Mouse (Mus musculus): ENCODE measurements around the gene Srd5a2. TPM values are rescaled to one million over a fixed set of nuclear protein-coding genes. Genes with fewer than 3 reads are reported as not detected.
A peak's percentile ranks its signal among the peaks of the same experiment; 100 is the strongest.
"Not testable (repeated sequence)": the region's sequence is repeated elsewhere in the genome, so short reads cannot be mapped to it uniquely, and the experiment has no call there.

The Srd5a2 gene
- total RNA-seq (2022): under 1 TPM in 2 of 4 experiments, not detected in 2; 0.74 to 0.79 TPM

- no peak for DNase-seq (ENCODE audit: low spot score in 2 of 2)
These were observed at the start of gene Srd5a2 for GRCm38 (mm10) chr17:74047210-74048082. Gene Srd5a2, minus strand, starts transcription at chr17:74047916.

GRCm38 (mm10) chr17:74088886-74089678 lies 41.4 kb upstream of the Srd5a2 start:
- no peak for DNase-seq (ENCODE audit: low spot score in 2 of 2)

DNA sequence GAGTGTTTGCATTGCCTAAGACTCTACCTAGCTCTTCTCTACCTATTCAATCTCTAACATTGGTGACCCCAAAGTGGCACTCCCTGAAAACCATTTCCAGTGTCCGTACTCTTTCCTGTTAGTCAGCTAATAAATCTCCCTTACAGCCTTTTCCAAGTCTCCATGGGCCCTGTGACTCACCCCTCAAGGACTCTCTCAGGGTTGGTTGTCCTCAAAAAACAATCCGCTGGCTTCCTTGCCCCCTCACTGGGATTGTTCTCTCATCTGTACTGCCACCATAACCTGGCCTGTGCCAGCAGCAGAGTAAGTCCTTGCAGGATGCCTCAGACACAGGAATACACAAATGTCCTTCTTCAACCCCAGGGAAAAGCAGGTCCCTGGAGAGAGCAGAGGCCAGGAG lies 40.3 kb upstream of the Srd5a2 start:
- DNase-seq (ENCODE audit: low spot score in 2 of 2): no peak

- no peak for DNase-seq (ENCODE audit: low spot score in 2 of 2)
These were observed 35.7 kb upstream of the Srd5a2 start for GRCm38 (mm10) chr17:74083370-74083769.

DNA sequence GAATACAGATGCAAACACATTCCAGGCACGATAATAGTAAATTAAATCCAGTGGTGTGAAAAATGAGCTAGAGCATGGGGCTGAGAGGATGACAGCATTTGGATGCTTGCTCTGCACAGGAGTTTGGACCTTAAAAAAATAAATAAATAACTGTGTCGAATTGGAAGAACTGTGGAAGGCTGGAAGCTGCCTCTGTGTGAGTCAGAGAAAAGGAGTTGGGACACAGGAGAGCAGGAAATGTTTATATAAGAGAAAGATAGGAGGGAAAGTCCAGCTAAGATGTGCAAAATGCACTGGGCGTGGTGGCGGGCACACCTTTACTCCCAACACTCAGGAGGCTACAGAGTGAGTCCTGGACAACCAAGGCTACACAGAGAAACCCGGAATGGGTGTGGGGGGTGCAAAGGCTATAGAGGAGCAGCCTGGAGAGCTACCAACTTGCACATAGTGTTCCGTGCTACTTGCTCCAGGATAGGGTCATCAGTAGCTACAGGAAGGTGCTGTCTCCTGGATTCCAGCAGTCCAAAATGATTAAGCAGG lies 32.4 kb upstream of the Srd5a2 start:
- no peak for DNase-seq (ENCODE audit: low spot score in 2 of 2)

GRCm38 (mm10) chr17:74078776-74079495 lies 31.2 kb upstream of the Srd5a2 start:
- DNase-seq (ENCODE audit: low spot score in 2 of 2): no peak

- not testable (repeated sequence) for DNase-seq (ENCODE audit: low spot score in 2 of 2)
These were observed 25.4 kb upstream of the Srd5a2 start for GRCm38 (mm10) chr17:74073067-74073466.

DNA sequence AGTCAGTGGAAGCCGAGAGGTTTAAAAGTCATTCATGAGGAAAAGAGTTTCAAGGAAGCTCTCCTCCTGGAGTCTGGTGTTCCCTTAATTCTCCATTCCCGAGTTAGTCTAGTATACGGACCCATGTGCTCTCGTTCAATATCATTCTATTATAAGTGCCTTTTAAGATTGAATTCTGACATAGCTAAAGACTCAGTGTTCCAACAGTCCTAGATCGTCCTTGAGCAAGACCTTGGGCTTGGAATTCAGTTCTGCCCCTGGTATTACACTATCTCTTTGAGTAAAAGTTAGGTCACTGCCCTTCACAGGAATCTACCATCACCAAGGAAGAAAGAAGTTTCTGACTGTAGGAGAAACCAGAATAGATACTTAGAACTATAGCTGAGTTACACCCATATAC lies 15.0 kb upstream of the Srd5a2 start:
- not testable (repeated sequence) for DNase-seq (ENCODE audit: low spot score in 2 of 2)

DNA sequence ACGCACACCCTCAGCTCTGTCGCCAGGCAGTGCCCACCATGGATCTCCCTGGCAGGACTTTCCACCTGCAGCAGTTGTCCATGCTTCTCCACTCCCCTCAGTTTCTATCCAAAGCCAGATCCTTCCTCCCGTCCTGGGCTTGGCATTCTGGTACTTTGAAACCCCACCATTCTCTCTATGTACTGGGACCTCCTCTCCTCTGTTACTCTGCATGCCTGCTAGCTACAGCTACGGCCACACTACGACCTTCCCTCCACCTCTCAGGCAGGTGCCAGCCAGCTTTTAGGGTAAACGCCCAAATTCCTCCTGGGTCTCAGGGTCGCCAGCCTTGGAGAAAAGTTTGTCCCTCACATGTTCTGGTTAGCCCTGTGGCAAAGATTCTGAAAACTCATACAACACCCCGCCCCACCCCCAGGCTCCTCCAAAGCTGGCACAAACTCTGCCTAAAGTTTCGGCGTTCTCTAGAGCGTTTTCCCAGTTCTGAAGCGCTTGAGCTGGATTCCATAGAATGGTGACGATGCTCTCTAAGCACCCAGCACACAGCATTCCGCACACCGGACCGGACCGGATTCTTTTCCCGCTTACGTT lies 607 bp upstream of the Srd5a2 start:
- no peak for DNase-seq (ENCODE audit: low spot score in 2 of 2)

GRCm38 (mm10) chr17:74043754-74044153 lies 4.0 kb downstream of the Srd5a2 start:
- no peak for DNase-seq (ENCODE audit: low spot score in 2 of 2)

DNA sequence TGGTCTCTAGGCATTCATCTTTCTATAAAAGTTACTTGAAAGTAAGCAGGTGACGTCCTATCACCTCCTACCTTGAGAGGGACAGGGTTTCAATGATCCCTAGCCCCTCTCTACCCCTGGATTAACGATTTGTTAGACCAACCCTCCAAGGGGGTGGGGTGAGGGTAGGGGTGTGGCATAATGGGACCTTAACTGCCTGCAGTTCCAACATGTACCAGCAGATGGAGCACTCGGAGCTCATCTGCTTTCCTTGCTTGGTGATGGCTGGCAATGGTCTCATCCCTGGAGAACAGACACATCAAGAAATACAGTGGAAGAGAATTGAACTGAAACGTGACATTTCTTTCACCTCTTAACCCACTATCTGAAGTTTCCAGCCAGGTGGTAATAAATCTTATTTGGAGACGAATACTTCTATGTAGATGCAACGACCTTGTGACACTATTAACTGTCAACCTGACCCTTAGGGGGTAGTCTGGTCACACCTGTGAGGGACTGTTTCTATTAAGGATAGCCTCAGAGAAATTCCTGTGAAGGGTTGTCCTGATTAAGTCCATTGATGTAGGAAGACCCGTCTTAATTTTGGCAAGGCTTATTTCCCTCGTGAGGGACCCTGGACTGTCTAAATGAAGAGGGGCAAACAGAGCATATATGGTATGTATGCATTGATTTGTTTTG lies 27.1 kb downstream of the Srd5a2 start:
- DNase-seq (ENCODE audit: low spot score in 2 of 2): peak; percentile 39 to 71

GRCm38 (mm10) chr17:74018281-74018680 lies 29.4 kb downstream of the Srd5a2 start:
- no peak for DNase-seq (ENCODE audit: low spot score in 2 of 2)

- DNase-seq (ENCODE audit: low spot score in 2 of 2): no peak
These were observed 30.1 kb downstream of the Srd5a2 start for GRCm38 (mm10) chr17:74017649-74018048.

DNA sequence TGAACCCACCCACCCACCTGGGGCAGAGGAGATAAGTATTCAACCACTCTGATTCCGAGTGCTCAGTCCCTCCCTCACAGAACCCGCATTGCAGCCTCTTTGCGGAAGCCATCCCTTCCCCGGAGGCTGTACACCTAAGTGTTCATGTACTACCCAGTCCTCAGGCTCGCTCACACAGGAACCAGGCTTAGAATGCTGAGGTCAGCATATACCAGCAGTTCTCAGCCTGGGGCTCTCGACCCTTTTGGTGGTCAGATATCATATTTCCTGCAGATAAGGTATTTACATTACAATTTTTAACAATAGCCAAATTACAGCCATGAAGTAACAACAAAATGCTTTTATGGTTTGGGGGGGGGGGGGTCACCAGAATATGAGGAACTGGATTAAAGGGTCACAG lies 32.6 kb downstream of the Srd5a2 start:
- no peak for DNase-seq (ENCODE audit: low spot score in 2 of 2)

GRCm38 (mm10) chr17:74008680-74009079 lies 39.0 kb downstream of the Srd5a2 start:
- no peak for DNase-seq (ENCODE audit: low spot score in 2 of 2)

GRCm38 (mm10) chr17:74007001-74007400 lies 40.7 kb downstream of the Srd5a2 start:
- DNase-seq (ENCODE audit: low spot score in 2 of 2): no peak

GRCm38 (mm10) chr17:74002396-74002795 lies 45.3 kb downstream of the Srd5a2 start:
- no peak for DNase-seq (ENCODE audit: low spot score in 2 of 2)

- DNase-seq (ENCODE audit: low spot score in 2 of 2): no peak
These were observed 51.6 kb downstream of the Srd5a2 start for GRCm38 (mm10) chr17:73995907-73996645.

DNA sequence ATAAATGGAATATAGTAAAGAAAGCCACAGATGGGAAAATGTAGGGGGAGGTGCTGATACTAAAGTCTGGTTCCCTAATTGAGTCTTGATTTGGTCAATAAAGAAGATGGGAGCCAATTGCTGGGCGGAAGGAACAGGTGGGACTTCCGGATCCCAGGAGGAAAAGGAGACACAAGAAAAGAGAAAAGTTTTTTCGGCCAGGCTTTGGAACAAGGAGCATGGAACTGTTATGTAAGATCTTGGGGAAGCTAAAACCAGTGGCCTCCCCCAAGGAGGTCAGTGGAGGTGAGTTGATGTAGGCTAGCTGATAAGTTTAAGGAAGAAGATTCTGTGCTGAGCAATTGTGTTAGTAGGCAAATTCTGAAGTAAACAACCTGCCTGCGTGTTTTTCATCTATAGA lies 56.5 kb downstream of the Srd5a2 start:
- DNase-seq (ENCODE audit: low spot score in 2 of 2): no peak

DNA sequence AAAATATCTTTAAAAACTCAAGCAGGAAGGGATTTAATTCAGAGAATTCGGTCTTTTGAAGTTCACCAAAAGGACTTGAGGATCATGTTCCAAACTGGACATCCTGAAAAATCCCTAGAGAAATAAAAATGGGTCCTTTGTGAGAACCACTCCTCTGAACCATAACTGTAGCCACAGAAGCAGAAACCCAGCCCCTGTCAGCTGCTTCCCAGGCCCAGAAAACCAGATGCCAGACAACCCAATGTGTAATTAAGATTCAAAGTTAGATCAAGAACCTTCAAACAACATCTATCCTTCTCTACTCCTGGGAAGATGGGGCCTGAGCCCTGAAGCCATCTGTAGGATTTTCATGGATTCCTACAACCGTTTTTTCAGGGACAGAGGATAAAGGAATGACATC lies 61.1 kb downstream of the Srd5a2 start:
- DNase-seq (ENCODE audit: low spot score in 2 of 2): no peak

All from left cerebral cortex, adult 8-10 months (tissue).